Mouse (Mus musculus): ENCODE results near the gene Abraxas1. TPM values are rescaled to one million over a fixed set of nuclear protein-coding genes. Genes with fewer than 3 reads are reported as not detected.

Abraxas1 gene
- polyA plus RNA-seq, 1 experiment from 2014 or later = 10.6 TPM

DNA sequence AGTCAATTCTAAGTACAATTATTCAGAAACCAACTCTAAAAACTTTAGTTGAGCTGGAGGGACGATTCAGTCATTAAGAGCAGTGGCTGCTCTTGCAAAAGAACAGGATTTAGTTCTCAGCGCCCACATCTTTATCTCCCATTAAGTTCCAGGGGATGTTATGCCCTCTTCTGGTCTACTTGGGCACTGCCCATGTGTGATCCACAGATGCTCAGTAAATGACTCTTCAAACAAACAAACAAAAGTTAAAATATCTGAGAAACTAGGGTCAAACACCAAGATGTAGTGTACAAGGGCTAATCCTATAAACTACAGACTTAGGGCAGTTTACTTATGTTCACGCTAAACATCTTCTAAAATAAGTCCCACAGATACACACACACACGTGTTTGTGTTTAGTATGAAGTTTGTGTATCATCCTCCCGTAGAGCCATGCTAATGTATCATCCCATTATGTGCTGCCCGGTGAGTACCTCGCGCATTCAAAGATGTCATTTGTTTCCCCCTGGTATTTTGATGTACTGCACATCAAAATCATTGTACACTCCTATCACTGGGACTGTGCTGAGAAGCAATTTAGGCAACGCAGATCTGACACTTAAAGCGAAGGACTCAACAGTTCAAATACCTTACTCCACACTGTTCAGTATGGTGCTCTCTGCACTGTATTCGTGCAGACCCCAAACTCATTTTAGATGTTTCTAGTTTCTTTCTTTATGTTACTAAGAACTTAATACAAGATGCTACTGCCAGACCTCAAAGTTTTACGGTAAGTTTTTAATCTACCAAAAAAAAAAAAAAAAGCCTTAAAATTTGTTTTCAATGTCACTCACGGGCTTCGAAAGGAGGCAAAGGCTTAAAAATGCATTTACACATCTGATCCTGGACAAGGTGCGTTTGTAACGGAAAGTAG lies 941 bp downstream of the Abraxas1 start:
- peak; percentile 55 for TF ChIP-seq CTCF (IDR thresholded peaks at IDR 0.05; ENCODE audit: low read depth)
- H3K4me3 ChIP-seq (ENCODE audit: low read depth, low read length) = peak overlapping the region; percentile 71
- H3K9me3 ChIP-seq (ENCODE audit: control insufficient read depth) = no peaks in the 10 kb centered on the region
- no peak overlapping the region for H3K27ac ChIP-seq (ENCODE audit: low read depth, low read length)
- peak overlapping the region; percentile 78 for H3K9ac ChIP-seq (ENCODE audit: low read depth, low read length)
- peaks cover 4% of the 10 kb centered on the region; the same call in 1 of the 2 replicates for H3K36me3 ChIP-seq (ENCODE audit: control insufficient read depth, insufficient read depth)
- WGBS = 37% methylated on average over 16 of the region's 16 CpGs
- ATAC-seq = no peak
- H3K4me1 ChIP-seq (replicated peaks; ENCODE audit: control insufficient read depth, insufficient read depth, low read length) = no peaks in the 10 kb centered on the region
- peak overlapping the region; percentile 78 for H3K4me2 ChIP-seq (replicated peaks; ENCODE audit: low read depth)
- H3K27me3 ChIP-seq (replicated peaks; ENCODE audit: control insufficient read depth, insufficient read depth, low read length) = no peaks in the 10 kb centered on the region

DNA sequence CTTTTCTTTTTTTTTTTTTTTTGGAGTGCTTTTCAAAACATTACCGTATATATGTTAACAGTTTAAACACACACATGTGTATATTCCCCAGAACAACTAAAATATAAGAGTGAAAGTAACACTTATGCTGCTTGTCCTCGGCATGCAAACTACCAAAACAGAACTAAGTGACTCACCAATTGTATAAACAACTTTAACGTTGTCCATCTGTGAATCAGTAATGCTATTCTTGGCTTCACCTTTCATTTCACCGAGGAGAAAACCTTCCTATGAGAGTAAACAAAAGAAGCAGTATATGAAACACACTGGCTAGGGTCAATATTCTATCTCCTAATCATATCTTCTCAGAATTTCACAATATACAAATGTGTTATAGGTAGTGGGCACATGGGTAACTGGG lies 2.4 kb downstream of the Abraxas1 start:
- ATAC-seq = no peak
- Histone ChIP-seq H3K4me1 (replicated peaks; ENCODE audit: control insufficient read depth, insufficient read depth, low read length) (no peaks in the 10 kb centered on the region), H3K27ac (ENCODE audit: low read depth, low read length) (no peak overlapping the region), H3K9ac (ENCODE audit: low read depth, low read length) (no peak overlapping the region), H3K9me3 (ENCODE audit: control insufficient read depth) (no peaks in the 10 kb centered on the region), H3K4me2 (replicated peaks; ENCODE audit: low read depth) (no peak overlapping the region), H3K27me3 (replicated peaks; ENCODE audit: control insufficient read depth, insufficient read depth, low read length) (no peaks in the 10 kb centered on the region), H3K4me3 (ENCODE audit: low read depth, low read length) (no peak overlapping the region), H3K36me3 (ENCODE audit: control insufficient read depth, insufficient read depth) (peaks cover 4% of the 10 kb centered on the region; the same call in 1 of the 2 replicates)
- 36% methylated on average over 4 of the region's 4 CpGs for whole genome bisulfite sequencing
- TF ChIP-seq CTCF (IDR thresholded peaks at IDR 0.05; ENCODE audit: low read depth) = no peak

DNA sequence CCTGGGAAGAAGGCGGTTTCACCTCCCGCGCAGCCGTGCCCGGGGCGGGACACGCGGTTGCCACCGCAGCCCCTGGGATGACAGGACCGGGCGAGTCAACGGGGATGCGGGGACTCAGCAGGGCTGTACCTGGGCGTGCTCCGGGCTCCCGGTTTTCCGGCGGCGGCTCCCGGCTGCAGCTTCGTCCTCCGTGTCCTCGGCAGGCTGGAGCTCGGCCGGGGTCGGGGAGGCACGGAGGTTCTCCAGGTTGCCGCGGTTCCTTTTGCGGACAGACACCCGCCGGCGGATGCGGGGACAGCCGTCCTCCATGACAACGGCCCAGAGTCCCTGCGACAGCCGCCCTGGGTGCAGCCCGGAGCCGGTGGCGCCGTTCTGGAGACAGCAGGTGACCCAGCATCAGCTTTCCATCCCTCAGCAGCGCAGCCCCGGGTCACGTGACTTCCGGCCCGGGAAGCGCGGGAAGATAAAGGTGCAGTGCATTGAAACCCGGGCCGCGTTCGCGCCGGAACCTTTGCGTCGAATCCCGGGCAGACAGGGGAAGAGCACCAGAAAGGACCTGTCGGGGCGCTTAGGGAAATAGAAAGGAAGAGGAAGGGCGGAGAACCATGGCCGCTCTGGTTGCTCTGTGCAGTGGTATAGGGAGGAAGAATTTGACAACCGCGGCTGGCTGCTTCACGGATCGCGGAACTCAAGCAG lies 22.5 kb downstream of the Abraxas1 start, which contains the start of the genes Helq and Mrps18c:
Helq (minus strand) TSS at position 434 of the 696 bp plus-strand sequence.
Mrps18c (plus strand) TSS at position 463 of the 696 bp plus-strand sequence.
- WGBS = under 1% methylated on average over 67 of the region's 67 CpGs
- H3K4me2 ChIP-seq (replicated peaks; ENCODE audit: low read depth) = peak within 1 kb of the TSS; percentile 99

DNA sequence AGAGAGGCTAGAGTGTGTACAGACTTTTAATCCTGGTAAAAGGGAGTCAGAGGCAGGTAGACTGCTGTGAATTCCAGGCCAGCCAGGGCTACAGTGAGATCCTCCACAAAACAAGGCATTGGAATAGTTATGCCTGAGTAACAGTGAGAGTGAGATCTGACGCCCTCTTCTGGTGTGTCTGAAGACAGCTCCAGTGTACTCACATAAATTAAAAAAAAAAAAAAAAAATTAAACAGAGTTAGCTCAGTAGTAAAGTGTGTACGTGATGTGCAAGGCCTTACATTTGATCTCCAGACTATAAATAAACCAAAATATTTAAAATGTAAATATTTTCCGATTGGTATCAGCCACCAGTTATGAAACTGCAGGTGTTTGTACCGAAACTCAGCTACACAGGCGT lies 26.7 kb downstream of the Abraxas1 start:
- Histone ChIP-seq H3K9ac (ENCODE audit: low read depth, low read length) (no peak overlapping the region), H3K27me3 (replicated peaks; ENCODE audit: control insufficient read depth, insufficient read depth, low read length) (no peaks in the 10 kb centered on the region), H3K27ac (ENCODE audit: low read depth, low read length) (no peak overlapping the region), H3K4me3 (ENCODE audit: low read depth, low read length) (no peak overlapping the region), H3K4me1 (replicated peaks; ENCODE audit: control insufficient read depth, insufficient read depth, low read length) (no peaks in the 10 kb centered on the region), H3K4me2 (replicated peaks; ENCODE audit: low read depth) (no peak overlapping the region), H3K9me3 (ENCODE audit: control insufficient read depth) (no peaks in the 10 kb centered on the region), H3K36me3 (ENCODE audit: control insufficient read depth, insufficient read depth) (peaks cover 51% of the 10 kb centered on the region)
- TF ChIP-seq CTCF (IDR thresholded peaks at IDR 0.05; ENCODE audit: low read depth) = no peak
- no peak for ATAC-seq
- WGBS = 77% methylated on average over 5 of the region's 5 CpGs

More for the DNA sequence above, 22.5 kb downstream of the Abraxas1 start, which contains the start of the genes Helq and Mrps18c:
- H3K36me3 ChIP-seq (ENCODE audit: control insufficient read depth, insufficient read depth) = peaks cover 28% of the 10 kb centered on the region
- ATAC-seq = peak; percentile 95
- H3K9me3 ChIP-seq (ENCODE audit: control insufficient read depth) = no peaks in the 10 kb centered on the region
- H3K9ac ChIP-seq (ENCODE audit: low read depth, low read length) = peak within 1 kb of the TSS; percentile 55
- H3K4me1 ChIP-seq (replicated peaks; ENCODE audit: control insufficient read depth, insufficient read depth, low read length) = no peaks in the 10 kb centered on the region
- no peak for TF ChIP-seq CTCF (IDR thresholded peaks at IDR 0.05; ENCODE audit: low read depth)
- H3K27ac ChIP-seq (ENCODE audit: low read depth, low read length) = peak within 1 kb of the TSS; percentile 3; the same call in 1 of the 2 replicates
- H3K4me3 ChIP-seq (ENCODE audit: low read depth, low read length) = peak within 1 kb of the TSS; percentile 75
- no peaks in the 10 kb centered on the region for H3K27me3 ChIP-seq (replicated peaks; ENCODE audit: control insufficient read depth, insufficient read depth, low read length)

DNA sequence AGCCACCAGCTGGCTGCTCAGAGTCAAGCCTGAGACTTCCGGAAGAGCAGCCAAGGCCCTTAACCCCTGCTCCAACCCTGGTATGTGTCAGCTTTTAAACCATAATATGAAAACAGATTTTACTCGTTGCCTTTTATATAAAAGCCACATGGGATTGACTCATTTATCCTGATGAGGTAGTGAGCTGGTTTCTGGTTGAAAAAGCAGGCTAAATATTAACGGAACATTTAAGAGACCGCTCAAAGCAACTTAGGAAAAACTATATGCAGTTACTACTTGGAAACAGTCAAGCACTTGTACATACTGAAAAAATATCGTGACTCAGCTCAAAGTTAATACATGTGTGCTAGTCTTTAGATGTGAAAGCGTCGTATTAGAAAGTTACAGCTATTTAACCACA lies 28.5 kb downstream of the Abraxas1 start:
- no peaks in the 10 kb centered on the region for H3K27me3 ChIP-seq (replicated peaks; ENCODE audit: control insufficient read depth, insufficient read depth, low read length)
- peaks cover 66% of the 10 kb centered on the region for H3K36me3 ChIP-seq (ENCODE audit: control insufficient read depth, insufficient read depth)
- no peak overlapping the region for H3K9ac ChIP-seq (ENCODE audit: low read depth, low read length)
- no peak overlapping the region for H3K27ac ChIP-seq (ENCODE audit: low read depth, low read length)
- no peak for TF ChIP-seq CTCF (IDR thresholded peaks at IDR 0.05; ENCODE audit: low read depth)
- ATAC-seq = no peak
- no peak overlapping the region for H3K4me3 ChIP-seq (ENCODE audit: low read depth, low read length)
- H3K4me1 ChIP-seq (replicated peaks; ENCODE audit: control insufficient read depth, insufficient read depth, low read length) = no peaks in the 10 kb centered on the region
- H3K9me3 ChIP-seq (ENCODE audit: control insufficient read depth) = no peaks in the 10 kb centered on the region
- 81% methylated on average over 7 of the region's 7 CpGs for WGBS
- H3K4me2 ChIP-seq (replicated peaks; ENCODE audit: low read depth) = no peak overlapping the region

DNA sequence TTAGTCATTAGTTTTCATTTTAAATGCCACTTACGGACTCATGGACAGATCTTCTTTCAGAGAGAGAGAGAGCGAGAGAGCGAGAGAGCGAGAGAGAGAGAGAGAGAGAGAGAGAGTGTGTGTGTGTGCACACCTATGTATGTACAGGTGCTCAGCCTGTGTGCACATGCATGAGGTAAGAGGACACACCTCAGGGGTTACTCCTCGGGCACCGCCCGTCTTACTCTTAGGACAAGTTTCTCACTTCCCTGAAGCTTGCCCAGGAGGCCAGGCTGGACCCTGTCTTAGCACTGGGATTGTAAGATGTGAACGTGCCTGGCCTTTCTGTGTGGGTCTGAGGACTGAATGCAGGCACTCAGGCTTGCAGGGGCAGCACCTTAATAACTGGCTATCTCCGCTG lies 33.2 kb downstream of the Abraxas1 start:
- 89% methylated on average over 9 of the region's 9 CpGs for WGBS
- Histone ChIP-seq H3K9me3 (ENCODE audit: control insufficient read depth) (no peaks in the 10 kb centered on the region), H3K4me1 (replicated peaks; ENCODE audit: control insufficient read depth, insufficient read depth, low read length) (no peaks in the 10 kb centered on the region), H3K4me3 (ENCODE audit: low read depth, low read length) (no peak overlapping the region), H3K9ac (ENCODE audit: low read depth, low read length) (no peak overlapping the region), H3K4me2 (replicated peaks; ENCODE audit: low read depth) (no peak overlapping the region), H3K36me3 (ENCODE audit: control insufficient read depth, insufficient read depth) (peaks cover 72% of the 10 kb centered on the region), H3K27me3 (replicated peaks; ENCODE audit: control insufficient read depth, insufficient read depth, low read length) (no peaks in the 10 kb centered on the region), H3K27ac (ENCODE audit: low read depth, low read length) (no peak overlapping the region)
- TF ChIP-seq CTCF (IDR thresholded peaks at IDR 0.05; ENCODE audit: low read depth) = no peak
- ATAC-seq = no peak
